Mouse (Mus musculus): ENCODE results near the gene Ngly1.
"Not testable (repeated sequence)": the region's sequence is repeated elsewhere in the genome, so short reads cannot be mapped to it uniquely, and the experiment has no call there.

Ngly1 gene

DNA sequence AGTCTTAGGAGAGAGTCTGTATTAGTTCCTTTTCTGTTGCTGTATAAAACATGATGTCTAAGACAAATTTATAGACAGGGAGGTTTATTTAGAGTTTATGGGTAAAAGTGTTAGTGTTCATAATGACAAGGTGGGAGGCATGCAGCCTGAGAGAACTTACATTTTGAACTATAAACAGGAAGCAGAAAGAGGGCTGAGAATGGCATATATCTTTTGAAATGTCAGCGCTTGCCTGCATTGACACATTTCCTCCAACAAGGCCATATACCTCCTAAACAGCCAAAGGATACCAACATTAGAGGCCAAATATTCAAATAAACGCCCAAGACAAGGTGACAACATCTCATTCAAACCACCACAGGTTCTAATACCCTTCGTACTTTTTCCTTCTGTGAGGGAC lies 12.8 kb downstream of the Ngly1 start:
- no peak for DNase-seq

DNA sequence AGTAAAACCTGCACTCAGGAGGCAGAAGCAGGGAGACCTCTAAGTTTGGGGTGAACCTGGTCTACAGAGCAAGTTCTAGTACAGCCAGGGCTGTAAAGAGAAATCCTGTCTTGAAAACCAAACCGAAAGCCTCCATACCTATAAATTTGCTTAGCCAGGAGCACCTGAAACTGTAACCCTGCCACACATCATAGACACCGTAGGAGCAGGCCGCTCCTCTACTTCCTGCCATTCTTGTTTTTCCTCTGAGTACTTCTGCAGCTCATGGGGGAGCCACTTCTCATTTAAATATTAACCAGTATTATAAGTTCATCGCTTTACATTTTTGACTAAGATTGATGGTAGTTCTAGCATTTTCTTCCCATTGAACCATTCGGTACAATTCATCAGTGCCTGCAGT lies 17.9 kb downstream of the Ngly1 start:
- no peak for DNase-seq

DNA sequence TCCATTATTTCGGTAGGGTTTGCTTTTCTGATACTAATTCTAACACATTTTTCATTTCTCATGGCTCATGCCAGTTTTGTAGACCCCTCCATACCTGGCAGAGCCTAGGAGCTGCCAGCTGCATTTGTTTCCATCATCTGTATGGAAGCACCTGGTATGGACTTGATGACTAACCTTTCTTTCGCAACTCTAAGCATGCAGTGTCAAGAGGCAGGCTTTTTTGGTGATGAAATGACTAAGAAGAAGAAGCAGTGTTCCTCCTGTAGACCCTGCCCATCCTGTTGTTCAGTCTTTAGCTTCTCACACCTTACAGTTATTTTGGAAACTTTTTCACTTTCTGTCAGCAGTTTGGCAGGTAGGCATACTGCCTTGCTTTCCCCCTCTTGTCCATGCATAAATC lies 20.7 kb downstream of the Ngly1 start:
- DNase-seq = no peak

DNA sequence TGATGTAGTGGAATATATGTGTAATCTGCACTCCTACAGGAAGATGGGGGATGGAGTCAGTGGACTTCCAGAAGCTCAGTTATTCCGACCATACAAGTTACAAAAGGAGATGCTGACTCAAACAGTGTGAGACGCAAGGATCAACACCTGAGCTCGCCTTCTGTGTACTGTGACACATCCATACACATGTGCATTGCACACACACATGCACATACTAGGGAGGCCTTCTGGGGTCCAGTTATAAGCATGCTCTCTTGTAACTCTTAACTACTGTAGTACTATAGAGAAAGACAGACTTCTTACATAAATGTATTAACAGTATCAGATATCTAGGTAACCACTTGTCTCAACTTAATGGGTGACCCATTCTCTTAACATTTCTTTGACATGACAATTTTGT lies 24.6 kb downstream of the Ngly1 start:
- DNase-seq = no peak

DNA sequence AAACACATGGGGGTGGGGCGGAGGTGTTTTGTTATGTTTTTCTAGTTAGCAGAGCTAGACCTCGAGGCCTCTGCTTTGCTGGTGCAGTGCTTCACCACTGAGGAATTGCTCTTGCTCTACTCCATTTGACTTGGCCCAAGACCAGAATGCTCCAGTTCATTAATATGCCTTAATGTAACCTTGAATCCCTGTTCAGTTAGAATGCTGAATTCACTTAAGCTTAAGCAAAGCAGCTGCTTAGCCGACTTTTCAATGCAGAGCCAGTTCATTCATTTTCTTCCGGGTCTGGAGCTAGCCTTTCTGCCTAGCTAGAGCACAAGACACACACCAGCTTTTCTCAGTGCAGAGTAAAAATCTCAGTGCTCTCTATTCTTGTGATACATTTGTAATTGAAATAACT lies 30.1 kb downstream of the Ngly1 start:
- no peak for DNase-seq

DNA sequence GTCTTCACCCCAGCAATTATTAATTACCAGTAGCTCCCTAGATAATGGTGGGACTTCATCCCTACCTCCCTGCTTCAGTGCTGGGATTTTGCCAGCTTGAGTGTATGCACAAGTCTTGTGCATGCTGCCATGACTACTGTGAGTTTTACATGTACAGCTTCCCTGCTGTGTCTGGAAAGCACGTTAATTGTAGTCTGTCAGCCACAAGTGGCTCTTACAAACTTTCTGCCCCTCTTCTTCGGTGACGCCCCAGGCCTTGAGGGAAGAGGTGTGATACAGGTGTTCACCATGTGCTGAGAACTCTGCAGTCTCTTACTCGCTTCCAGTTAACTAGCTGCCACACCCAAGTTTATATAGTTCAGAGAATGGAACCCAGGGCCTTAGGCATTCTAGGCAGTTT lies 34.9 kb downstream of the Ngly1 start:
- DNase-seq = no peak

DNA sequence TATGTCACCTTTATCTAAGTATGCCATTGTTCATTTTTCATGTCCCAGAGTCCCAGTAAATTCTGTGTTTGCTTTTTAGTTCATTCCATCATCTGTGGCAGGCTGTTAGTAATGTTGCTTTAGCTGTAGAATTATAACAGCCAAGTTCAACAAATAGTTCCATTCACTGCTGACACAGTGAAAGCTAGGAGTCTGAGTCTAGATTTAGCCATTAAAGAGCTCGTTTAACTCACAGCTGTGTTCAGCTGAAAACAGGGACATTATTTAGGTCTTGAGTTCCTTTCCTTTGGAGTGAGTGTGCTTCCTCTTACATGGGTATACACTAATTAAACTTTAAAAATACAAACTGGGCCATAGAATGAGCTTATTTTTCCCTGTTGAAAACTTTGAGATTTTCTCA lies 43.3 kb downstream of the Ngly1 start:
- no peak for DNase-seq

DNA sequence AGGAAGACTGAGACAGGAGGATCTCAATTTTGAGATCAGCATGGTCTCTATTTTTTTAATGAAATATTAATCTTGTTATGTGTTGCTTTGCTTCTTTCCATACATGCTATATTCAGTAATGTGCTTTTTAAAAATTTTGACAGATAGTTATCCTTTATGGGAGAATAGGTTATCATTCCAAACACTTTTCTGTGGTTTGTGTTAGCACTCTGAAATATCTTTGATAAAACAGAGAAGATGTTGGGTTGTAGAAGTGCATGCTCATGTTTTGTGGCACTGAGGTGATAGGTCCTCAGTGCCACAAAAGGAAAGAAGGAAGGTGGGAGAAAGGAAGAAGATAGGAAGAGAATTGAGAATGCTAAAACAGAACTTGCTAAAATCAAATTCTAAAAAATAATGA lies 43.9 kb downstream of the Ngly1 start:
- DNase-seq = no peak

DNA sequence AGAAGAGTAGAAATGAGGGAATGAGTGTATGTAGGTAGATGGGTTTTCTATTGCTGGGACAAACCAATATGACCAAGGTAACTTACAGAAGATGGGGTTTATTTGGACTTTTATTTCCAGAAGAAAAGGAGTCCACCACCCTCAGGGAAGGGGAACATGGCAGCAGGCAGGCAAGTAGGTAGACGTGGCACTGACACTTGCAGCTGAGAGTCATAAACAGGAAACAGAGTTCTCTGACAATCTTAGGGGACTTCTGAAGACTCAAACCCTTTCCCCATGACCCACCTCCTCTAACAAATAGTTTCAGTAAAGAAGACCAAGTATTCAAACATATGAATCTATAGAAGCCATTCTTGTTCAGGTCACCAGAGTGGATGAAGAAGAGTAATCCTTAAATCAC lies 44.8 kb downstream of the Ngly1 start:
- DNase-seq = no peak

DNA sequence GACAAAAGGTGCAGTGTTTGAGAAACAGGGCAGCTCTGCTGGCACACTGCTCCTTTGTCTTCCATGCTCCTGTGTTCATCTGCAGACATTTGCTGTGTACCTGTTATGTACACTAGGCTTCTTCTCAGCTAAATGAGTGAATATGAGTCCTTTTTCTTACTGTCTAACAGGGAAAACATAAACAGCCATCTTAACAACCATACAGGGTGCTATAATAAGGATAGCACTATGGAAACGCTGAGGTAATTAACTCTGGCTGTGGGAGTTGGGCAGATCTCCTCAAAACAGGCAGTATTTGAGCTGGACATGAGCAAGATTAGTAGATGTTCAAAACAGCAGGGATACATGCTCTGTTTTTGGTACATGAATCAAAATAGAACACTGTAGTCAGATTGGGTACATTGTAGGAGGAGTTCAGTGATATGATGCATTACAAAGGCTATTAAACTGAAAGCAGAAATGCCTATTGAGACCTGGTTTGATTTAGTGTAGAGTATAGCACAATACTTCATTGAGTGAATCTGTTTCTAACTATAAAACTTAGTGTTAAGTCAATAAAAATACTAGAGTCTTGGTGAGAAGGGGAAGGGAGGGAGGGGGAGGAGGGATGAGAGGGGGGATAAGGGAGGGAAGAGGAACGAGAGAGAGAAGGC lies 47.9 kb downstream of the Ngly1 start:
- no peak for DNase-seq

DNA sequence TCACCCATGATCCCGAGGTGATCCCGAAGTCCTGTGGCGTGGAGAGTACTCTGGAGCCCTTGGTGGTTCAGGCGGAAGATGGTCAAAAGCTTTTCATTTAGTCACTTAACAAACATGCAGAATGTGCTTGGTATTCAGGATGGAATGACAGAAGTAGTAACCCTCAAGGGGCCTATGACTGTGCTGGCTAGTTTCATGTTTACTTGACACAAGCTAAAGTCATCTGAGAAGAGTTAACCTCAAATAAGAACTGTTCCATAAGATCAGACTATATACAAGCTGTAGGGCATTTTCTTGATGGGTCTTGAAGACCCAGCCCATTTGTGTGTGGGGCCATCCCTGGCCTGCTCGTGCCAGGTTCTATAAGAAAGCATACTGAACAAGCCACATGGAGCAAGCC lies 52.7 kb downstream of the Ngly1 start:
- DNase-seq = no peak

DNA sequence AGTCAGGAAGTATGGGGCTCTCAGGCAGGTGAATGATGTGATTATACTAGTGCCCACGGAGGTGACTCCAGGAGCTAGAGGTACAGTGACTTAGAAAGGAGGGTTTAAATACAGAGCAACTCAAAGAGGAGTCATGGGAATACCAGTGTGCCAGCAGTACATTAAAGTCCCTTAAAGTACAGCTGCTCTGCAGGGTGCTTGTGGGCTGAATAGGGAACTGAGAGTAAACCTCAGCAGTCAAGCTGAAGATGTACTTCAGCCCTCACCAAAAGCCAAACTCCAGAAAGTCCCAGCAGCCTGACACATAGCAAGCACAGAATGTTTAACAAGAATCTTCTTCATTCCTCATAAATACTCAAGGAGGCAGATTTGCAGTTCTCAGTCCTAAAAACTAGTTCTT lies 53.6 kb downstream of the Ngly1 start:
- no peak for DNase-seq

DNA sequence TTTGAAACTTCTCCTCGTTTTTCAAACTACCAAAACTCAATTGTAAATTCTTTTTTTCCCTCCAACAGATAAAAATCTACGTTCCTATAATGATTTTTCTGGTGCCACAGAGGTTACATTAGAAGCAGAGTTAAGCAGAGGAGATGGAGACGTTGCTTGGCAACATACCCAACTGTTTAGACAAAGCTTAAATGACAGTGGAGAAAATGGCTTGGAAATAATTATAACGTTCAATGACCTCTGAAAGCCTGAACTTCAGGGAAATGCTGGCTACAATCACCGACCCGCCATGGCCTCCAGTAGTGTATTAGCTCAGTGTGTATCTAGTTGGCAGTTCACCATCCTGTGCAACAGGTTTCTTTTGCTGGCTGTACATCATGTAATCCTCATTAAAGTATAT lies 61.7 kb downstream of the Ngly1 start:
- no peak for DNase-seq

DNA sequence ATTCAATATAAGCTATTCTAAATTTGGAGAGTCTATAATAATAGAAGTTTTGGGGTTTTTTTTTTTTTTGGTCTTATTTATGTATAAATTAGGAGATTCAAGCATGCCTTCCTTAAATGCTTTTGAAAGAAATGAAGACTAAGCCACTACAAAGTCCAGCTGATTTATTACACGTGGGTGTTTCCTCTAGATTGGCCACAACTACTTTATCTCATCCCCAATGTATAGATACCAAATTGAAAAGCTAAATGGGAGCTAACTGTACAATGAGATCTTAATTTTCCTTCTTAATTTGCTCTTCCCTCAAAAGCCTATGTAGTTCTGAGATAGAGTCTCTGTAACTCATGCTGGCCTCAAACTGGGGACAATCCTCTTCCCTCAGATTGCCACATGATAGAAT lies 63.5 kb downstream of the Ngly1 start:
- DNase-seq = no peak

DNA sequence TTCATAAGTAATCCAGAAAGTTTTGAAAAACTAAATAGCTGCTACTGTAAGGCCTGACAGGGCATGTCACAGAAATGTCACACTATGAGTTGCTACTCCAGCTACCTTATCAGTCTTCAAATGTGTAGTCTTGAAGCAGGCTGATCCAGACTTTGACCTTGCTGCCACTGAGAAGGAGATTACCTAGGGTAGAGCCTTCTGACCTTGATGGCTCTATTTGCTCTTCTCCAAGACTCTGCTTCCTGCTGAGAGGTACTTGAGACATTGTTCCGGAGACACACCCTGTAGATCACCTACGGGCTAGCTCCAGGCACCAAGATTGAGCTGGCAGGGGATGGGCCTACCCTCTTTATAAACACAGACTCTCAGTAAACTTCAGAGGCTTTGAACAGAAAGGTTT lies 64.0 kb downstream of the Ngly1 start:
- DNase-seq = not testable (repeated sequence)

DNA sequence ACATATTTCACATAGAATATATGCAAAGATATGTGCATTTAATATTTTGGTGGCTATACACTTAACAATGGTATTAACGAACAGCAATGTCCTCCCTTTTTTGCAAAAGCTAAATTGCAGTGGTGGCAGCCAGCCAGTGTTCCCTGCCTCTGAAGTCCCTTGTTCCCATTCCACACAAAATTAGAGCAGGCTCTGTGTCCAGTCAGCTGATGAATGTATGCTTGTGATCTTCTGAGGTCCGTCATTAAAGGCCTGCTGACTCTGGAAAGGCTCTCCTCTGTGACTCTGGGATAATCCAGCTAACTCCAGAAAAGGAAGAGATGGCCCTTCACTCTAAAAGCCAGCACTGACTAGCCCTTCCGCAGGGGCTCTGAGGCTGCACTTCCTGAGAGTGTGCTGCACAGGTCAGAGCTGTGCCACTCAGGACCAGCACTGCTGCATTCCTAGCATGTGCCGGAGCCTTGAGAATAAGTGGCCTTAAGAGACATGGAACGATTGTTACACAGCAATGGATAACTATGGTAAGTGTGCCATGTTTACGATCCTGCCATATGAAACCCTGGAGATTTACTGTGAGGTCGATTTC lies 64.9 kb downstream of the Ngly1 start:
- peak; percentile 10 for DNase-seq

DNA sequence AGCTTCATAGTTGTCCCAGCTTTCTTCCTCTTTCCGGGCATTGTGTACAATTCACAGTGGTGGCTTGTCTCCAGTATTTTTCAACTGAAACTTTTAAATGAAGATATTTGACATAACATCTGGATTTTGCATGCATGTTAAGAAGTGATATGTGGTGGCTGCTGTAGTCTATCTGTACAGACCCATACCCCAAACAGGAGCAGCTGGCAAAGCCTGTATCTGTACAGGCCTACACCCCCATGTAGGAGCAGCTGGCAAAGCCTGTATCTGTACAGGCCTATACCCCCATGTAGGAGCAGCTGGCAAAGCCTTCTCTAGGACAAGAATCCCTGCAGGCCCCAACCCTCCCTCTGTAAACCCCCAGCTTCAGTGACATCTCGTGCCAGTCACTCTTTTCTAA lies 65.8 kb downstream of the Ngly1 start:
- DNase-seq = no peak

DNA sequence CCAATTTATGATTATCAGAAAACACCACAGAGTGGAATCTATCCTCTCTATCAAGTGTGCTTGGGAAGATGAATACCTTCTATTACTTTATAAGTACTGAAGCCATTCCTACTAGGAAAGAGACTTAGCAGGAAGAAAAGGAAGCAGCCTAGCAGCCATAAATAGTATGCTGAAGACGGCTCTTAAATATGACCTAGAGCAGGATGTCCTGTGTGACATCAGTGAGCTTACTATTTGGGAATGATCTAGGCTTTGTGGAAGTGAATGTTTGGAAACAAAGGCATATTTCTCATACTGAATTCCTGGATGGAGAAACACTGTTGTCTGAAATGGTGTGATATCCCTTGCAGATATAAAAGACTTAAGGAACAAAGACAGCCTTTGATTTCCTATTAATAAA lies 67.6 kb downstream of the Ngly1 start:
- no peak for DNase-seq

DNA sequence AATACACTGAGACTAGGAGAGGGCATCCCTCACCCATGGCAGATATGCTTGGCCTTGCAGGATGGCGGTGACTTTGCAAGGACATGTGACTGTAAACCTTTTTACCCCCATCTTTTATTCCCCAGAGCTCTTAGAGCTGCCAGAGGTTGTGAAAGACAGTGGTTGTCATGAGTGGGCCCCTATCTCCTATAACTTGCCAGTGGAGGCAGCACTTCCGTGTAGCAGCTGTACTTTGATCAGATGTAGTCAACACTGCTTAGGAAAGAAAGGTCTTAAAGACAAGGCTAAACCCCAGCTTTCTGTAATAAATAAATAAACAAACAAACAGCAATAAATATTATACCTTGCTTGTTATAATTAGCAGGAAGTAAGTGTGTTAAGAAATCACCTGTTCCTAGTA lies 70.7 kb downstream of the Ngly1 start:
- DNase-seq = no peak

DNA sequence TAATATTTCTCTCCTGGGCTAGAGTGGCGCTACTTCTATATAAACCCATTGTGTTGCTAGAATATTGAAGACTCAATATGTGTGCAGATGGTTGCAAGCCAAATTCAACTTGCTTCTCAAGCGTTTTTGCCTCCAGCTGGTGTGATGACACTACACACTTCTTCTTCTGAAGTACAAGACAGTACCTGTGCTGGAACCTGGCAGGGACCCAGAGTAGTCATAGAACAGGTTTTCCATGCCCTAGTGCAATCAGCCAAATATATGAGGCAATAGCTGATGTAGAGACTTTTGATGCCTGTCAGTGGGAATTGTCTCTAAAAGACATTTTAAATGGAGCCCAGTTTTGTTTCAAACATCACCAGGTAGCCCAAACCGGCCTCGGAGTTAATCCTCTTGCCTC lies 75.3 kb downstream of the Ngly1 start:
- DNase-seq = no peak

DNA sequence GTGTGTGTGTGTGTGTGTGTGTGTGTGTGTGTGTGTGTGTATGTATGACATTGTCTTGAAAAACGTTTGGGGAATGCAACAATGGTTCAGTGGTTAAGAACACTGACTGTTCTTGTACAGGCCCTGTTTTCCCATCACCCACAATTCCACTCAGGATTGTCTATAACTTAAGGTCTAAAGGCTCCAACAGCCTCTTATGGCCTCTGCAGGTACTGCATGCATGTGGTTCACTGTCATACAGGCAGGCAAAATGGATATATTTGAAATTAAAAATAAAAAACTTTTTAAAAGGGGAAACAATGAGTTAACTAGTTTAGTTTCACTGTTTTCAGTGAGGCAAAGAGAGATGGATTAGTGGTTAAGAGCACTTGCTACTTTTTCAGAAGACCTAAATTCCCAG lies 76.1 kb downstream of the Ngly1 start:
- DNase-seq = no peak

DNA sequence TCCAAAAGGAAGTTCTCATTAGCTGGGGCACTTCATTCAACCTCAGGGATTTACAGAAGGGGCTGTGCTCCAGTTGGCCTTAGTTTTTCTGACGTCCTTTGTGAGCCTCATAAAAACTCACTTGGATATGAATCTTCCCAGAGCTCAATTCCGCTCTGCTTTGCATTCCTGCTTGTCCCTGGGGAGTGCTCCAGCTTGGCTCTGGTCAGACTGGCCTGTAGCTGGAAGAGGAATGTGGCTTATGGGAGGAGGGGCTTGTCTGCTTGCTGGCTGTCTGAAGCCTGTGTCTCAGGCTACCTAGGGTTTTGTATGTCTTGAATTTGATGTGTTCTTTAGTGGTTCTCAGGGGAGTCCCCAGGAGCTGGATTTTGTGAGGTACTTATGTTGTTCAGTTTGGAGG lies 79.5 kb downstream of the Ngly1 start:
- DNase-seq = peak; percentile 58

DNA sequence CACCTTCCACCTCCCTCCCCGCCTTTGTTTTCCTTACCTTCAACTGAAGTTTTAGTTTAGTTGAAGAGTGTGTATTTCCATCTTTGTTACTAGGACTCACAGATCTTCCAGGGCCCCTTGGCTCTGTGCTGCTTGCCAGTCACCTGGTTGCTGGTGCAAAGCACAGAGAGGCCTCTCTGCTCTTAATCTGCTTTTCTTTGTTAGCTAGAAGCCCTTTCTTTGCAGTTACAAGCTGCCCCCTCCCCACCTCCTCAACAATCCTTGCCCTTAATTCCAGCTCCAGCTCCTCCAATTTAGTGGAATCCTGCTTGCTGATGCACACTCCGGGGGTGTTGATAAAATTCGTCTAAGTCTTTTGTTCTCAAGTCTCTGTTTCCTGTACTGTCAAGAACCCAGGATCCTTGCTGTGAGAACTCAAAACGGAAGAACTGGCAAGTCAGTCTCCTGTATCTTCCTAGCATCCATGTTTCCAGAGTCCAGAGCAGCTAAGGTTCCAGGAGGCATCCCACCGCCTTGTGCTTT lies 79.9 kb downstream of the Ngly1 start:
- DNase-seq = no peak

DNA sequence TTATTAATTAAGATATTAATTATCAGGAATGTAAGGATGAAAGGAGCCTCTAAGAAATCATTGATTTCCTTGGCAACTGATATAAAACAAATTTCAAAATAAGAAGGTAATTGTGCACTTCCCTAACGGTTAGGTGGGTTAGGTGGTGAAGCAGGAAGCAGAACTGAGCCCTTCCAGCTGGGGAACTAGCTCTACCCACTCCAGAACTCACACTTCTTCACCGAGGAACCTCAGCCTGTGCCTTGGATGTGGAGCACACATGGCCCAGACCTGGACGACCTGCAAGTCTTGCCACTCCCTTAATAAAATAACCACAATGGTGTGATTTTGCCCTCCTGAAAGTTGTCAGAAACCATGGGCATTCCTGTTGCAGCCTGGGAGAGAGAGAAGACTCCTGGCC lies 80.7 kb downstream of the Ngly1 start:
- no peak for DNase-seq

DNA sequence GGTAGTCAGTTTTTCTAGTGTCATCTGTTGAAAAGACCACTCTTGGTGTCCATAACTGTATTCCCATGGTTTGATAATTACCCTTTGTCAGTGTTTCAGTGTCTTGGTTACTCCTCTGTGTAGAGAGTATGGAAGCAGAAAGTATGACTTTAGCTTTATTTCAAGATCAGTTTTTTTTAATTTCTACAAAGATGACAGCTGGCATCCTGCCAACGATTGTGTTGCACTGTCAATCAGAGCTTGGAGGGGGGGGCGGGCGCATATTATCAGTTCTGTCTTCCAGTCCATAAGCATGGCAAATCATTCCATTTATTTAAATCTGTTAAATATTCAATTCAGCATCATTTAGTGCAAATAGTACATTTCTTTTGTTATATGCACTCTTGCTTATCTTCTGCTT lies 85.2 kb downstream of the Ngly1 start:
- DNase-seq = no peak

All from lung, postnatal 10 days (tissue).